Mouse (Mus musculus) adipocyte (in vitro differentiated cells): ENCODE measurements around the gene Kif21a.

ENCODE experiments used
- DNase-seq: peaks from one replicate; pipeline ENCODE4 v3.0.0-alpha.2; 2016; ENCODE audit warnings: low spot score

Kif21a gene

GRCm38 (mm10) chr15:90938469-90938868 lies 111.3 kb downstream of the Kif21a start:
- no peak for DNase-seq

DNA sequence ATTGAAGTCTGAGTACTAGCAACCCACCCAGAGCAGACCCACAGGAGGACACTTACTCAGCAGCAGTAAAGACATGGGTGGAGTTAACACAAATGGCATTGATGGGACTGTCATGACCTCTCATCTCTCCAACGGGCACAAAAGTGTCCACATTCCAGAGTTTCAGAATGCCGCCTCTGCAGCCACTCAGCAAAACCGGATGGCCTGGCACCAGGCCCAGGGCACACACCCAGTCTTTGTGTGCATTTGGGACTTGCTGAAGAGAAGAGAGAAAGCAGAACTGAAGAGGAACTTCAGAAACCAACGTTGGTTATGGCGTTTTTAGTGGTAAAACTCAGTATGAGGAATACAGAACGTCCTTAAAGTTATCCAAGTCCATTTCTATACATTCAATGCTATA lies 114.2 kb downstream of the Kif21a start:
- peak; percentile 18 for DNase-seq

- no peak for DNase-seq
Observed at GRCm38 (mm10) chr15:90931451-90931850, 118.3 kb downstream of the Kif21a start.

- peak; percentile 56 for DNase-seq
Observed at GRCm38 (mm10) chr15:90929043-90929442, 120.7 kb downstream of the Kif21a start.

- no peak for DNase-seq
Observed at GRCm38 (mm10) chr15:90896480-90896879, 153.3 kb downstream of the Kif21a start.

- no peak for DNase-seq
Observed at GRCm38 (mm10) chr15:90887466-90887865, 162.3 kb downstream of the Kif21a start.
